Mouse (Mus musculus) C2C12 (cell line): ENCODE measurements around the gene Slc10a7.

ENCODE experiments used
- CTCF ChIP-seq: IDR thresholded peaks from one replicate; pipeline ENCODE4 v1.5.1; 2011; ENCODE audit not compliant: control insufficient read depth, insufficient read depth, insufficient read length
- MYOD1 ChIP-seq: IDR thresholded peaks from one replicate; pipeline ENCODE4 v1.6.1; 2011; ENCODE audit warnings: low read depth; ENCODE audit not compliant: control insufficient read depth, insufficient read length
- USF1 ChIP-seq: IDR thresholded peaks from one replicate; pipeline ENCODE4 v1.6.1; 2011; ENCODE audit warnings: low read depth, mild to moderate bottlenecking, control low read depth, moderate library complexity

GRCm38 (mm10) chr8:78641919-78642318, 132.8 kb downstream of the Slc10a7 start:
- no peak for TF ChIP-seq CTCF
- TF ChIP-seq USF1: no peak
- no peak for TF ChIP-seq MYOD1
